Mouse (Mus musculus) limb, embryonic 14.5 days (tissue): ENCODE measurements around the gene Bag6. TPM values are rescaled to one million over a fixed set of nuclear protein-coding genes. Genes with fewer than 3 reads are reported as not detected.
A peak's percentile ranks its signal among the peaks of the same experiment; 100 is the strongest.

Source experiments
- ATAC-seq: fragments of 200-750 bp; cut with Nextera tagmentation; 2 replicates; pipeline ENCODE4 v1.8.0; 2017; ENCODE audit warnings: low read depth, moderate number of reproducible peaks, moderate TSS enrichment; ENCODE audit not compliant: low FRiP score
- DNase-seq: peaks from one replicate; pipeline ENCODE4 v3.0.0-alpha.2; 2015; ENCODE audit warnings: low spot score
- H3K27ac ChIP-seq: fragments of 300-500 bp; sonication (generic); replicated peaks from 2 replicates; pipeline ENCODE4 v1.5.1; 2014; ENCODE audit warnings: low read depth, mild to moderate bottlenecking, low read length, moderate library complexity, mixed read lengths
- H3K27me3 ChIP-seq: fragments of 300-500 bp; sonication (generic); 2 replicates; pipeline ENCODE4 v1.6.1; 2014; ENCODE audit warnings: low read length, mixed read lengths; ENCODE audit not compliant: control insufficient read depth, insufficient read depth
- H3K36me3 ChIP-seq: fragments of 300-500 bp; sonication (generic); 2 replicates; pipeline ENCODE4 v1.6.1; 2014; ENCODE audit warnings: mild to moderate bottlenecking, low read length, moderate library complexity, mixed read lengths; ENCODE audit not compliant: control insufficient read depth, insufficient read depth
- H3K4me1 ChIP-seq: fragments of 300-500 bp; sonication (generic); 2 replicates; pipeline ENCODE4 v1.6.1; 2014; ENCODE audit warnings: antibody characterized with exemption, low read length, mixed read lengths; ENCODE audit not compliant: control insufficient read depth, insufficient read depth
- H3K4me2 ChIP-seq: fragments of 300-500 bp; sonication (generic); replicated peaks from 2 replicates; pipeline ENCODE4 v1.6.1; 2014; ENCODE audit warnings: low read depth, mild to moderate bottlenecking, low read length, moderate library complexity; ENCODE audit not compliant: severe bottlenecking
- H3K4me3 ChIP-seq: fragments of 300-500 bp; sonication (generic); replicated peaks from 2 replicates; pipeline ENCODE4 v1.5.1; 2014; ENCODE audit warnings: low read length
- H3K9ac ChIP-seq: fragments of 300-500 bp; sonication (generic); 2 replicates; pipeline ENCODE4 v1.6.1; 2014; ENCODE audit warnings: mild to moderate bottlenecking, low read depth, low read length, moderate library complexity; ENCODE audit not compliant: severe bottlenecking
- H3K9me3 ChIP-seq: fragments of 300-500 bp; sonication (generic); 2 replicates; pipeline ENCODE4 v1.6.1; 2016; ENCODE audit warnings: low read length; ENCODE audit not compliant: control insufficient read depth
- POLR2A ChIP-seq: fragments of 200-500 bp; IDR thresholded peaks from 2 replicates; pipeline ENCODE4 v1.8.0; 2012; ENCODE audit warnings: inconsistent platforms, mild to moderate bottlenecking, moderate library complexity, borderline replicate concordance; ENCODE audit not compliant: insufficient read depth, insufficient read length; ENCODE audit errors: extremely low read depth
- WGBS: fragments of 180-500 bp; shearing (Covaris S2); extraction: QIAGEN DNeasy Blood & Tissue Kit; methylation state at CpG from one replicate; pipeline ENCODE4 v1.1.7; 2014; 5-methylcytosine and 5-hydroxymethylcytosine counted together
- polyA plus RNA-seq, 2 experiments: library from polyadenylated mRNA; depleted of rRNA in 1 of 2; stranded (reverse) in 1 of 2; unstranded in 1 of 2; fragments of >200 nt; fragmentation: Nextera tagmentation in 1 of 2; extraction: Ambion mirVana in 1 of 2; gene quantifications; 2 replicates each; pipeline versions ENCODE4 v1.2.1 to v1.2.3; 2012 to 2014

Gene Bag6
- polyA plus RNA-seq, 2 experiments: 76.2 to 265 TPM

GRCm38 (mm10) chr17:35097164-35097655, 37.8 kb upstream of the Bag6 start:
- Histone ChIP-seq H3K9me3 (no peaks in the 10 kb centered on the region), H3K4me2 (no peak overlapping the region), H3K4me3 (no peak overlapping the region), H3K27me3 (no peaks in the 10 kb centered on the region), H3K27ac (no peak overlapping the region), H3K4me1 (no peaks in the 10 kb centered on the region), H3K9ac (no peak overlapping the region), H3K36me3 (peaks cover 96% of the 10 kb centered on the region)
- no peak for TF ChIP-seq POLR2A
- DNase-seq (no peak), ATAC-seq (no peak)
- 88% methylated on average over 12 of the region's 12 CpGs for WGBS

- Histone ChIP-seq H3K9me3 (no peaks in the 10 kb centered on the region), H3K4me1 (no peaks in the 10 kb centered on the region), H3K27ac (no peak overlapping the region), H3K4me2 (no peak overlapping the region), H3K27me3 (no peaks in the 10 kb centered on the region), H3K4me3 (no peak overlapping the region), H3K9ac (no peak overlapping the region), H3K36me3 (peaks cover 84% of the 10 kb centered on the region)
- TF ChIP-seq POLR2A: no peak
- ATAC-seq (no peak), DNase-seq (no peak)
- WGBS: 77% methylated on average over 10 of the region's 10 CpGs
Measured at GRCm38 (mm10) chr17:35100196-35100765, 34.7 kb upstream of the Bag6 start.

- Histone ChIP-seq H3K36me3 (peaks cover 78% of the 10 kb centered on the region), H3K4me1 (0 out of 2 replicates have a peak, but pooled peaks cover 2% of the 10 kb centered on the region), H3K9me3 (no peaks in the 10 kb centered on the region), H3K4me2 (no peak overlapping the region), H3K27ac (no peak overlapping the region), H3K27me3 (no peaks in the 10 kb centered on the region), H3K9ac (no peak overlapping the region), H3K4me3 (no peak overlapping the region)
- ATAC-seq (no peak), DNase-seq (no peak)
- 88% methylated on average over 11 of the region's 11 CpGs for WGBS
- no peak for TF ChIP-seq POLR2A
Measured at GRCm38 (mm10) chr17:35101161-35101560, 33.8 kb upstream of the Bag6 start.

- Histone ChIP-seq H3K4me2 (no peak overlapping the region), H3K9ac (no peak overlapping the region)
- WGBS: 70% methylated on average over 7 of the region's 8 CpGs
Measured at GRCm38 (mm10) chr17:35102299-35102698, 32.7 kb upstream of the Bag6 start.

GRCm38 (mm10) chr17:35103221-35103690, 31.7 kb upstream of the Bag6 start:
- 67% methylated on average over 6 of the region's 6 CpGs for WGBS
- Histone ChIP-seq H3K4me2 (no peak overlapping the region), H3K9me3 (no peaks in the 10 kb centered on the region), H3K27ac (no peak overlapping the region), H3K4me3 (no peak overlapping the region), H3K9ac (no peak overlapping the region), H3K27me3 (no peaks in the 10 kb centered on the region), H3K36me3 (peaks cover 58% of the 10 kb centered on the region), H3K4me1 (0 out of 2 replicates have a peak, but pooled peaks cover 2% of the 10 kb centered on the region)
- DNase-seq: no peak
- no peak for TF ChIP-seq POLR2A
- ATAC-seq: no peak

More at GRCm38 (mm10) chr17:35102299-35102698, 32.7 kb upstream of the Bag6 start:
- peaks cover 66% of the 10 kb centered on the region for H3K36me3 ChIP-seq
- no peak for TF ChIP-seq POLR2A
- H3K4me1 ChIP-seq: 0 out of 2 replicates have a peak, but pooled peaks cover 2% of the 10 kb centered on the region
- DNase-seq (no peak), ATAC-seq (peak; percentile 30)
- no peak overlapping the region for H3K27ac ChIP-seq
- no peaks in the 10 kb centered on the region for H3K27me3 ChIP-seq
- no peak overlapping the region for H3K4me3 ChIP-seq
- no peaks in the 10 kb centered on the region for H3K9me3 ChIP-seq
